ENCODE assay signal across 24 mouse cellular contexts in genomic region chr16:6807835-6808234, GRCm38 (mm10).
DNase-seq lines count a peak whose midpoint lies in the region; ATAC-seq lines count a peak whose summit lies in the region.
"Had no signal": no experiment of that assay in that cellular context is flagged by ENCODE, and none has a peak within 500 bp of the region (broad histone marks: within the 10 kb centered on the region; RNA-seq: fewer than 3 reads in every experiment).

No protein-coding gene starts in this region.

- H3K36me3 ChIP-seq in heart, embryonic 12.5 days: no peaks in the 10 kb centered on the region
- H3K36me3 ChIP-seq: embryonic facial prominence, embryonic 15.5 days; G1E; heart, embryonic 10.5 days; heart, embryonic 15.5 days; hindbrain, embryonic 13.5 days; intestine, embryonic 15.5 days had no signal

- H3K27ac ChIP-seq in heart, embryonic 12.5 days (ENCODE audit: poor library complexity, severe bottlenecking): no peak overlapping the region
- H3K27ac ChIP-seq: embryonic facial prominence, embryonic 15.5 days; gastrocnemius, adult 2 months; heart, embryonic 10.5 days; heart, embryonic 15.5 days; hindbrain, embryonic 13.5 days; hindbrain, postnatal 0 days; intestine, embryonic 15.5 days had no signal

- H3K27me3 ChIP-seq in heart, embryonic 12.5 days (replicated peaks): no peaks in the 10 kb centered on the region
- H3K27me3 ChIP-seq: embryonic facial prominence, embryonic 15.5 days; heart, embryonic 15.5 days; hindbrain, embryonic 13.5 days; intestine, embryonic 15.5 days had no signal

- H3K9me3 ChIP-seq in heart, embryonic 12.5 days (replicated peaks): no peaks in the 10 kb centered on the region
- H3K9me3 ChIP-seq: embryonic facial prominence, embryonic 15.5 days; heart, embryonic 10.5 days; heart, embryonic 15.5 days; hindbrain, embryonic 13.5 days; intestine, embryonic 15.5 days had no signal

- no peak overlapping the region for H3K4me3 ChIP-seq in heart, embryonic 12.5 days
- H3K4me3 ChIP-seq: embryonic facial prominence, embryonic 15.5 days; gastrocnemius, adult 2 months; heart, embryonic 10.5 days; heart, embryonic 15.5 days; hindbrain, embryonic 13.5 days; intestine, embryonic 15.5 days had no signal

- 76% methylated on average over 2 of the region's 2 CpGs for WGBS in heart, embryonic 12.5 days

- H3K4me2 ChIP-seq in heart, embryonic 12.5 days: no peak overlapping the region
- H3K4me2 ChIP-seq: embryonic facial prominence, embryonic 15.5 days; heart, embryonic 15.5 days; hindbrain, embryonic 13.5 days; intestine, embryonic 15.5 days had no signal

- no peak for DNase-seq in cerebellum, postnatal 4 days (ENCODE audit: low spot score in 2 of 2)
- peak; percentile 74 for DNase-seq in heart, adult 11 months
- peak; percentile 34 for DNase-seq in cerebellum, adult 8-10 months
- DNase-seq in left cerebral cortex, adult 8-10 months (ENCODE audit: low spot score in 2 of 2): no peak
- DNase-seq: adrenal gland, adult 8-10 months; adrenal gland, postnatal 36 days; B cell, adult 2 months; embryo, embryonic 11 days; gastrocnemius, adult 2 months; gastrocnemius, postnatal 25 days; heart, postnatal 14 days; kidney, adult 18-20 months had no signal

- H3K4me1 ChIP-seq in heart, embryonic 12.5 days (replicated peaks): no peaks in the 10 kb centered on the region
- H3K4me1 ChIP-seq: embryonic facial prominence, embryonic 15.5 days; heart, embryonic 10.5 days; heart, embryonic 15.5 days; intestine, embryonic 15.5 days had no signal

- no peak overlapping the region for H3K9ac ChIP-seq in heart, embryonic 12.5 days
- H3K9ac ChIP-seq: embryonic facial prominence, embryonic 15.5 days; heart, embryonic 15.5 days; hindbrain, embryonic 13.5 days; intestine, embryonic 15.5 days had no signal

- ATAC-seq in cerebellum, adult (ENCODE audit: insufficient number of reproducible peaks, low FRiP score, low TSS enrichment): peak; percentile 49; the same call in 1 of the 2 replicates
- no peak for ATAC-seq in heart, embryonic 12.5 days (ENCODE audit: insufficient number of reproducible peaks, low FRiP score)
- no peak for ATAC-seq in frontal cortex, adult (ENCODE audit: low TSS enrichment)
- ATAC-seq in erythroblast, adult 5-6 weeks (replicated peaks; ENCODE audit: low FRiP score, poor library complexity, severe bottlenecking): no peak
- ATAC-seq: CD4-positive, CD25-positive, alpha-beta regulatory T cell, adult 4 months; hindbrain, postnatal 0 days; intestine, embryonic 15.5 days had no signal

Comparison
In these comparisons a context has a peak if more than half of its experiments do, and no peak if none do; other contexts are left out.
1. DNase-seq: peak in heart, adult 11 months (single experiment) and cerebellum, adult 8-10 months (single experiment); none in cerebellum, postnatal 4 days (0 of 2) and left cerebral cortex, adult 8-10 months (0 of 2).